Mouse (Mus musculus) midbrain, embryonic 10.5 days (tissue): ENCODE results near the gene Mogs. TPM values are rescaled to one million over a fixed set of nuclear protein-coding genes. Genes with fewer than 3 reads are reported as not detected.

Experiments
- DNase-seq: peaks from one replicate; pipeline ENCODE4 v3.0.0-alpha.2; 2017; ENCODE audit warnings: low spot score
- H3K27ac ChIP-seq: fragments of 300-500 bp; sonication (generic); replicated peaks from 2 replicates; pipeline ENCODE4 v1.5.1; 2016; ENCODE audit warnings: mild to moderate bottlenecking
- H3K27me3 ChIP-seq: fragments of 300-500 bp; sonication (generic); 2 replicates; pipeline ENCODE4 v1.6.1; 2016; ENCODE audit warnings: low read depth, mild to moderate bottlenecking; ENCODE audit not compliant: poor library complexity, severe bottlenecking
- H3K36me3 ChIP-seq: fragments of 300-500 bp; sonication (generic); 2 replicates; pipeline ENCODE4 v1.6.1; 2016; ENCODE audit warnings: mild to moderate bottlenecking, moderate library complexity
- H3K4me1 ChIP-seq: fragments of 300-500 bp; sonication (generic); 2 replicates; pipeline ENCODE4 v1.6.1; 2016
- H3K4me3 ChIP-seq: fragments of 300-500 bp; sonication (generic); 2 replicates; pipeline ENCODE4 v1.5.1; 2016; ENCODE audit warnings: mild to moderate bottlenecking, moderate library complexity
- H3K9me3 ChIP-seq: fragments of 300-500 bp; sonication (generic); replicated peaks from 2 replicates; pipeline ENCODE4 v1.6.1; 2016; ENCODE audit warnings: mild to moderate bottlenecking
- WGBS: fragments of 180-500 bp; shearing (Covaris S2); methylation state at CpG from one replicate; pipeline ENCODE4 v1.1.7; 2016; 5-methylcytosine and 5-hydroxymethylcytosine counted together
- polyA plus RNA-seq: library from polyadenylated mRNA; unstranded; fragments of >200 nt; fragmentation: Nextera tagmentation; extraction: Ambion mirVana; gene quantifications from 2 replicates; pipeline ENCODE4 v1.2.1, GENCODE M21; 2016

Gene Mogs
- polyA plus RNA-seq, 1 experiment from 2014 or later: 33.7 TPM

- Histone ChIP-seq H3K27me3 (no peaks in the 10 kb centered on the region), H3K4me3 (peak overlapping the region; percentile 89; the same call in 1 of the 2 replicates), H3K36me3 (peaks cover 41% of the 10 kb centered on the region), H3K27ac (no peak overlapping the region), H3K9me3 (no peaks in the 10 kb centered on the region), H3K4me1 (peaks cover 73% of the 10 kb centered on the region)
- DNase-seq: no peak
- WGBS: 89% methylated on average over 11 of the region's 11 CpGs
Measured at GRCm38 (mm10) chr6:83118369-83118768, 3.1 kb downstream of the Mogs start.

- H3K27me3 ChIP-seq: no peaks in the 10 kb centered on the region
- peaks cover 46% of the 10 kb centered on the region for H3K36me3 ChIP-seq
- WGBS: 90% methylated on average over 14 of the region's 14 CpGs
- H3K4me3 ChIP-seq: peak overlapping the region; percentile 89; the same call in 1 of the 2 replicates
- H3K9me3 ChIP-seq: no peaks in the 10 kb centered on the region
- peak overlapping the region; percentile 99 for H3K27ac ChIP-seq
- peaks cover 80% of the 10 kb centered on the region for H3K4me1 ChIP-seq
- no peak for DNase-seq
Measured at GRCm38 (mm10) chr6:83118825-83119733, 3.8 kb downstream of the Mogs start.

GRCm38 (mm10) chr6:83119734-83120051 lies 4.4 kb downstream of the Mogs start:
- WGBS: 87% methylated on average over 7 of the region's 7 CpGs
- H3K27ac ChIP-seq: peak overlapping the region; percentile 99
- no peak for DNase-seq
- peaks cover 80% of the 10 kb centered on the region for H3K4me1 ChIP-seq
- H3K27me3 ChIP-seq: no peaks in the 10 kb centered on the region
- no peaks in the 10 kb centered on the region for H3K9me3 ChIP-seq
- H3K4me3 ChIP-seq: peak overlapping the region; percentile 89
- H3K36me3 ChIP-seq: peaks cover 46% of the 10 kb centered on the region

GRCm38 (mm10) chr6:83120930-83121862 lies 5.9 kb downstream of the Mogs start, which contains the start of gene Wbp1:
Gene Wbp1, minus strand, starts transcription at chr6:83121559.
- peak; percentile 96 for DNase-seq
- H3K27me3 ChIP-seq: no peaks in the 10 kb centered on the region
- peaks cover 46% of the 10 kb centered on the region for H3K36me3 ChIP-seq
- no peaks in the 10 kb centered on the region for H3K9me3 ChIP-seq
- H3K4me1 ChIP-seq: peaks cover 75% of the 10 kb centered on the region
- WGBS: under 1% methylated on average over 38 of the region's 38 CpGs
- H3K4me3 ChIP-seq: peak within 1 kb of the TSS; percentile 89
- peak within 1 kb of the TSS; percentile 99 for H3K27ac ChIP-seq

- H3K36me3 ChIP-seq: peaks cover 40% of the 10 kb centered on the region
- H3K4me3 ChIP-seq: peak overlapping the region; percentile 89
- peaks cover 66% of the 10 kb centered on the region for H3K4me1 ChIP-seq
- H3K27me3 ChIP-seq: no peaks in the 10 kb centered on the region
- no peaks in the 10 kb centered on the region for H3K9me3 ChIP-seq
- H3K27ac ChIP-seq: peak overlapping the region; percentile 99
- DNase-seq: no peak
- 2% methylated on average over 46 of the region's 52 CpGs for WGBS
Measured at GRCm38 (mm10) chr6:83121863-83122710, 6.8 kb downstream of the Mogs start.

- 88% methylated on average over 5 of the region's 5 CpGs for WGBS
- no peaks in the 10 kb centered on the region for H3K27me3 ChIP-seq
Measured at GRCm38 (mm10) chr6:83122961-83123360, 7.7 kb downstream of the Mogs start.

GRCm38 (mm10) chr6:83124851-83125312 lies 9.6 kb downstream of the Mogs start:
- Histone ChIP-seq H3K27ac (peak overlapping the region; percentile 93), H3K9me3 (no peaks in the 10 kb centered on the region), H3K4me1 (peaks cover 47% of the 10 kb centered on the region), H3K36me3 (peaks cover 12% of the 10 kb centered on the region), H3K4me3 (peak overlapping the region; percentile 89), H3K27me3 (no peaks in the 10 kb centered on the region)
- WGBS: under 1% methylated on average over 30 of the region's 30 CpGs
- peak; percentile 92 for DNase-seq

More at GRCm38 (mm10) chr6:83122961-83123360, 7.7 kb downstream of the Mogs start:
- Histone ChIP-seq H3K4me1 (peaks cover 58% of the 10 kb centered on the region), H3K36me3 (peaks cover 31% of the 10 kb centered on the region), H3K9me3 (no peaks in the 10 kb centered on the region), H3K27ac (peak overlapping the region; percentile 99; the same call in 1 of the 2 replicates), H3K4me3 (peak overlapping the region; percentile 89)
- no peak for DNase-seq

- WGBS: 31% methylated on average over 5 of the region's 5 CpGs
- Histone ChIP-seq H3K27ac (peak within 1 kb of the TSS; percentile 93), H3K27me3 (no peaks in the 10 kb centered on the region), H3K36me3 (peaks cover 12% of the 10 kb centered on the region; the same call in 1 of the 2 replicates), H3K4me3 (peak within 1 kb of the TSS; percentile 89), H3K4me1 (peaks cover 42% of the 10 kb centered on the region), H3K9me3 (no peaks in the 10 kb centered on the region)
- no peak for DNase-seq
Measured at GRCm38 (mm10) chr6:83125331-83125730, 10.0 kb downstream of the Mogs start, which contains the start of gene Ino80b. Gene Ino80b, minus strand, starts transcription at chr6:83125431.

GRCm38 (mm10) chr6:83127419-83127818 lies 12.1 kb downstream of the Mogs start:
- Histone ChIP-seq H3K9me3 (no peaks in the 10 kb centered on the region), H3K4me1 (peaks cover 29% of the 10 kb centered on the region), H3K36me3 (peaks cover 12% of the 10 kb centered on the region; the same call in 1 of the 2 replicates), H3K27me3 (no peaks in the 10 kb centered on the region), H3K4me3 (no peak overlapping the region), H3K27ac (no peak overlapping the region)
- no peak for DNase-seq
- 94% methylated on average over 5 of the region's 5 CpGs for WGBS

- Histone ChIP-seq H3K27me3 (peaks cover 17% of the 10 kb centered on the region), H3K4me3 (no peak overlapping the region), H3K9me3 (no peaks in the 10 kb centered on the region), H3K4me1 (peaks cover 18% of the 10 kb centered on the region), H3K36me3 (no peaks in the 10 kb centered on the region), H3K27ac (no peak overlapping the region)
- 82% methylated on average over 6 of the region's 6 CpGs for WGBS
- DNase-seq: no peak
Measured at GRCm38 (mm10) chr6:83131469-83132034, 16.3 kb downstream of the Mogs start.

GRCm38 (mm10) chr6:83132176-83132919 lies 17.1 kb downstream of the Mogs start:
- H3K27ac ChIP-seq: no peak overlapping the region
- no peak overlapping the region for H3K4me3 ChIP-seq
- no peaks in the 10 kb centered on the region for H3K9me3 ChIP-seq
- DNase-seq: no peak
- peaks cover 17% of the 10 kb centered on the region for H3K27me3 ChIP-seq
- H3K36me3 ChIP-seq: no peaks in the 10 kb centered on the region
- peaks cover 26% of the 10 kb centered on the region for H3K4me1 ChIP-seq
- WGBS: 87% methylated on average over 9 of the region's 9 CpGs
